Mouse (Mus musculus): ENCODE results near the gene Ldlrad3. TPM values are rescaled to one million over a fixed set of nuclear protein-coding genes. Genes with fewer than 3 reads are reported as not detected.

The Ldlrad3 gene
- polyA plus RNA-seq, 1 experiment = 35.9 TPM

- H3K4me3 ChIP-seq (ENCODE audit: insufficient read depth, low read length) = no peak overlapping the region
- H3K27ac ChIP-seq (ENCODE audit: insufficient read depth, low read depth, low read length) = no peak overlapping the region
- no peak for TF ChIP-seq POLR2A (IDR thresholded peaks at IDR 0.05; ENCODE audit: borderline replicate concordance, low read depth, low read length)
- TF ChIP-seq CTCF (IDR thresholded peaks at IDR 0.05; ENCODE audit: low read depth, low read length) = no peak
- H3K4me1 ChIP-seq (ENCODE audit: control insufficient read depth, insufficient read depth, low read length) = peaks cover 20% of the 10 kb centered on the region
Measured at GRCm38 (mm10) chr2:102191736-102192135, 5.6 kb upstream of the Ldlrad3 start.

GRCm38 (mm10) chr2:102190956-102191355 is 4.8 kb upstream of the Ldlrad3 start:
- H3K27ac ChIP-seq (ENCODE audit: insufficient read depth, low read depth, low read length) = no peak overlapping the region
- no peak overlapping the region for H3K4me3 ChIP-seq (ENCODE audit: insufficient read depth, low read length)
- TF ChIP-seq CTCF (IDR thresholded peaks at IDR 0.05; ENCODE audit: low read depth, low read length) = no peak
- no peak for TF ChIP-seq POLR2A (IDR thresholded peaks at IDR 0.05; ENCODE audit: borderline replicate concordance, low read depth, low read length)
- H3K4me1 ChIP-seq (ENCODE audit: control insufficient read depth, insufficient read depth, low read length) = peaks cover 24% of the 10 kb centered on the region

- H3K27ac ChIP-seq (ENCODE audit: insufficient read depth, low read depth, low read length) = peak overlapping the region; percentile 48
- H3K4me1 ChIP-seq (ENCODE audit: control insufficient read depth, insufficient read depth, low read length) = peaks cover 63% of the 10 kb centered on the region
- TF ChIP-seq CTCF (IDR thresholded peaks at IDR 0.05; ENCODE audit: low read depth, low read length) = no peak
- no peak for TF ChIP-seq POLR2A (IDR thresholded peaks at IDR 0.05; ENCODE audit: borderline replicate concordance, low read depth, low read length)
- H3K4me3 ChIP-seq (ENCODE audit: insufficient read depth, low read length) = peak overlapping the region; percentile 70
Measured at GRCm38 (mm10) chr2:102185069-102185950, 875 bp downstream of the Ldlrad3 start.

- H3K4me3 ChIP-seq (ENCODE audit: insufficient read depth, low read length) = no peak overlapping the region
- TF ChIP-seq POLR2A (IDR thresholded peaks at IDR 0.05; ENCODE audit: borderline replicate concordance, low read depth, low read length) (no peak), CTCF (IDR thresholded peaks at IDR 0.05; ENCODE audit: low read depth, low read length) (no peak)
- H3K4me1 ChIP-seq (ENCODE audit: control insufficient read depth, insufficient read depth, low read length) = peaks cover 62% of the 10 kb centered on the region
- H3K27ac ChIP-seq (ENCODE audit: insufficient read depth, low read depth, low read length) = no peak overlapping the region
Measured at GRCm38 (mm10) chr2:102183720-102184480, 2.3 kb downstream of the Ldlrad3 start.

GRCm38 (mm10) chr2:102181459-102181858 is 4.7 kb downstream of the Ldlrad3 start:
- Histone ChIP-seq H3K4me3 (ENCODE audit: insufficient read depth, low read length) (peak overlapping the region; percentile 42), H3K4me1 (ENCODE audit: control insufficient read depth, insufficient read depth, low read length) (peaks cover 48% of the 10 kb centered on the region), H3K27ac (ENCODE audit: insufficient read depth, low read depth, low read length) (peak overlapping the region; percentile 85)
- no peak for TF ChIP-seq POLR2A (IDR thresholded peaks at IDR 0.05; ENCODE audit: borderline replicate concordance, low read depth, low read length)
- no peak for TF ChIP-seq CTCF (IDR thresholded peaks at IDR 0.05; ENCODE audit: low read depth, low read length)

GRCm38 (mm10) chr2:102176434-102176772 is 9.8 kb downstream of the Ldlrad3 start:
- Histone ChIP-seq H3K4me1 (ENCODE audit: control insufficient read depth, insufficient read depth, low read length) (peaks cover 13% of the 10 kb centered on the region), H3K4me3 (ENCODE audit: insufficient read depth, low read length) (no peak overlapping the region), H3K27ac (ENCODE audit: insufficient read depth, low read depth, low read length) (no peak overlapping the region)
- no peak for TF ChIP-seq POLR2A (IDR thresholded peaks at IDR 0.05; ENCODE audit: borderline replicate concordance, low read depth, low read length)
- no peak for TF ChIP-seq CTCF (IDR thresholded peaks at IDR 0.05; ENCODE audit: low read depth, low read length)

GRCm38 (mm10) chr2:102175741-102176433 is 10.3 kb downstream of the Ldlrad3 start:
- Histone ChIP-seq H3K27ac (ENCODE audit: insufficient read depth, low read depth, low read length) (no peak overlapping the region), H3K4me3 (ENCODE audit: insufficient read depth, low read length) (no peak overlapping the region), H3K4me1 (ENCODE audit: control insufficient read depth, insufficient read depth, low read length) (peaks cover 10% of the 10 kb centered on the region)
- TF ChIP-seq POLR2A (IDR thresholded peaks at IDR 0.05; ENCODE audit: borderline replicate concordance, low read depth, low read length) (no peak), CTCF (IDR thresholded peaks at IDR 0.05; ENCODE audit: low read depth, low read length) (no peak)

- Histone ChIP-seq H3K4me3 (ENCODE audit: insufficient read depth, low read length) (no peak overlapping the region), H3K4me1 (ENCODE audit: control insufficient read depth, insufficient read depth, low read length) (no peaks in the 10 kb centered on the region), H3K27ac (ENCODE audit: insufficient read depth, low read depth, low read length) (no peak overlapping the region)
- TF ChIP-seq POLR2A (IDR thresholded peaks at IDR 0.05; ENCODE audit: borderline replicate concordance, low read depth, low read length) (no peak), CTCF (IDR thresholded peaks at IDR 0.05; ENCODE audit: low read depth, low read length) (no peak)
Measured at GRCm38 (mm10) chr2:102172458-102172857, 13.7 kb downstream of the Ldlrad3 start.

GRCm38 (mm10) chr2:102166550-102167325 is 19.4 kb downstream of the Ldlrad3 start:
- TF ChIP-seq POLR2A (IDR thresholded peaks at IDR 0.05; ENCODE audit: borderline replicate concordance, low read depth, low read length) = no peak
- no peak for TF ChIP-seq CTCF (IDR thresholded peaks at IDR 0.05; ENCODE audit: low read depth, low read length)
- no peak overlapping the region for H3K4me3 ChIP-seq (ENCODE audit: insufficient read depth, low read length)
- peaks cover 42% of the 10 kb centered on the region for H3K4me1 ChIP-seq (ENCODE audit: control insufficient read depth, insufficient read depth, low read length)
- H3K27ac ChIP-seq (ENCODE audit: insufficient read depth, low read depth, low read length) = no peak overlapping the region
